Mouse (Mus musculus) thymus, adult 2 months (tissue): ENCODE data around the gene Ublcp1. TPM values are rescaled to one million over a fixed set of nuclear protein-coding genes. Genes with fewer than 3 reads are reported as not detected.

Experiments
- DNase-seq: peaks from one replicate; pipeline ENCODE4 v3.0.0; 2021
- H3K27ac ChIP-seq: fragments of 200-500 bp; 2 replicates; pipeline ENCODE4 v1.5.1; 2012; ENCODE audit warnings: low read length, control low read depth; ENCODE audit not compliant: control insufficient read depth, insufficient read depth
- H3K27me3 ChIP-seq: fragments of 200-500 bp; 2 replicates; pipeline ENCODE4 v1.6.1; 2012; ENCODE audit warnings: mild to moderate bottlenecking, low read length, moderate library complexity, mixed read lengths; ENCODE audit not compliant: control insufficient read depth, insufficient read depth
- H3K36me3 ChIP-seq: fragments of 200-500 bp; 2 replicates; pipeline ENCODE4 v1.6.1; 2012; ENCODE audit warnings: mild to moderate bottlenecking, low read length, moderate library complexity; ENCODE audit not compliant: control insufficient read depth, insufficient read depth
- H3K4me1 ChIP-seq: fragments of 200-500 bp; replicated peaks from 2 replicates; pipeline ENCODE4 v1.6.1; 2012; ENCODE audit warnings: low read length; ENCODE audit not compliant: control insufficient read depth, insufficient read depth
- H3K4me3 ChIP-seq: fragments of 200-500 bp; 2 replicates; pipeline ENCODE4 v1.5.1; 2012; ENCODE audit warnings: mild to moderate bottlenecking, low read length, control low read depth, moderate library complexity; ENCODE audit not compliant: control insufficient read depth, insufficient read depth
- CTCF ChIP-seq: fragments of 200-500 bp; IDR thresholded peaks from 2 replicates; pipeline ENCODE4 v1.5.1; 2012; ENCODE audit warnings: mild to moderate bottlenecking, control low read depth, low read length, moderate library complexity, borderline replicate concordance; ENCODE audit not compliant: control insufficient read depth, poor library complexity, insufficient read depth; ENCODE audit errors: extremely low read depth
- POLR2A ChIP-seq: fragments of 200-500 bp; IDR thresholded peaks from 2 replicates; pipeline ENCODE4 v1.6.1; 2012; ENCODE audit warnings: mild to moderate bottlenecking, low read length, control low read depth, moderate library complexity; ENCODE audit not compliant: control insufficient read depth, poor library complexity, insufficient read depth; ENCODE audit errors: extremely low read depth
- whole genome bisulfite sequencing: fragments of 180-500 bp; shearing (Covaris S2); methylation state at CpG from one replicate; pipeline ENCODE4 v1.1.7; 2018; 5-methylcytosine and 5-hydroxymethylcytosine counted together
- polyA plus RNA-seq: library from polyadenylated mRNA; depleted of rRNA; stranded (reverse); fragments of >200 nt; gene quantifications from 2 replicates; pipeline ENCODE4 v1.2.3, GENCODE M21; 2012

The Ublcp1 gene
- polyA plus RNA-seq, 1 experiment: 10.7 TPM

GRCm38 (mm10) chr11:44476445-44476844 lies 6.1 kb upstream of the Ublcp1 start:
- no peaks in the 10 kb centered on the region for H3K27me3 ChIP-seq
- H3K27ac ChIP-seq: no peak overlapping the region
- no peak for DNase-seq
- no peaks in the 10 kb centered on the region for H3K36me3 ChIP-seq
- TF ChIP-seq POLR2A (no peak), CTCF (no peak)
- no peak overlapping the region for H3K4me3 ChIP-seq
- 30% methylated on average over 2 of the region's 2 CpGs for WGBS
- H3K4me1 ChIP-seq: peaks cover 3% of the 10 kb centered on the region

- Histone ChIP-seq H3K36me3 (no peaks in the 10 kb centered on the region), H3K4me3 (no peak overlapping the region), H3K4me1 (peaks cover 3% of the 10 kb centered on the region), H3K27ac (no peak overlapping the region), H3K27me3 (no peaks in the 10 kb centered on the region)
- DNase-seq: no peak
- WGBS: 67% methylated on average over 3 of the region's 3 CpGs
- TF ChIP-seq CTCF (no peak), POLR2A (no peak)
Observed at GRCm38 (mm10) chr11:44475467-44475866, 5.2 kb upstream of the Ublcp1 start.

- peak overlapping the region; percentile 85 for H3K4me3 ChIP-seq
- 3% methylated on average over 4 of the region's 4 CpGs for WGBS
- H3K27me3 ChIP-seq: no peaks in the 10 kb centered on the region
- H3K27ac ChIP-seq: peak overlapping the region; percentile 92
- DNase-seq: peak; percentile 33
- peaks cover 8% of the 10 kb centered on the region for H3K4me1 ChIP-seq
- no peaks in the 10 kb centered on the region for H3K36me3 ChIP-seq
- no peak for TF ChIP-seq CTCF
- TF ChIP-seq POLR2A: no peak
Observed at GRCm38 (mm10) chr11:44471337-44471995, 1.2 kb upstream of the Ublcp1 start.

- Histone ChIP-seq H3K4me1 (peaks cover 5% of the 10 kb centered on the region; the same call in 1 of the 2 replicates), H3K27ac (peak overlapping the region; percentile 66), H3K4me3 (peak overlapping the region; percentile 85), H3K36me3 (no peaks in the 10 kb centered on the region), H3K27me3 (no peaks in the 10 kb centered on the region)
- WGBS: 1% methylated on average over 59 of the region's 59 CpGs
- TF ChIP-seq CTCF (no peak), POLR2A (no peak)
- DNase-seq: no peak
Observed at GRCm38 (mm10) chr11:44469646-44470431, 459 bp downstream of the Ublcp1 start.

GRCm38 (mm10) chr11:44468306-44468790 lies 1.9 kb downstream of the Ublcp1 start:
- WGBS: 53% methylated on average over 10 of the region's 10 CpGs
- TF ChIP-seq POLR2A: no peak
- TF ChIP-seq CTCF: no peak
- no peak overlapping the region for H3K27ac ChIP-seq

GRCm38 (mm10) chr11:44466949-44467442 lies 3.3 kb downstream of the Ublcp1 start:
- TF ChIP-seq POLR2A (no peak), CTCF (no peak)
- Histone ChIP-seq H3K27ac (no peak overlapping the region), H3K27me3 (no peaks in the 10 kb centered on the region), H3K36me3 (no peaks in the 10 kb centered on the region), H3K4me3 (no peak overlapping the region), H3K4me1 (peaks cover 10% of the 10 kb centered on the region; the same call in 1 of the 2 replicates)
- 77% methylated on average over 6 of the region's 6 CpGs for WGBS
- DNase-seq: no peak

More at GRCm38 (mm10) chr11:44468306-44468790, 1.9 kb downstream of the Ublcp1 start:
- DNase-seq: no peak
- H3K4me1 ChIP-seq: peaks cover 5% of the 10 kb centered on the region; the same call in 1 of the 2 replicates
- no peak overlapping the region for H3K4me3 ChIP-seq
- H3K27me3 ChIP-seq: no peaks in the 10 kb centered on the region
- H3K36me3 ChIP-seq: no peaks in the 10 kb centered on the region
